Mouse (Mus musculus): Measurements from ENCODE around the gene Ndrg4. TPM values are rescaled to one million over a fixed set of nuclear protein-coding genes. Genes with fewer than 3 reads are reported as not detected.
A peak's percentile ranks its signal among the peaks of the same experiment; 100 is the strongest.
"Not testable (repeated sequence)": the region's sequence is repeated elsewhere in the genome, so short reads cannot be mapped to it uniquely, and the experiment has no call there.

Gene Ndrg4
- polyA plus RNA-seq, 1 experiment from 2014 or later, result 14.0 TPM

- Histone ChIP-seq H3K9ac (replicated peaks) (no peak overlapping the region), H3K4me3 (replicated peaks) (no peak overlapping the region), H3K4me2 (no peak overlapping the region), H3K4me1 (replicated peaks) (0 out of 2 replicates have a peak, but pooled peaks cover 4% of the 10 kb centered on the region), H3K9me3 (no peaks in the 10 kb centered on the region), H3K27ac (no peak overlapping the region), H3K36me3 (no peaks in the 10 kb centered on the region), H3K27me3 (peaks cover 3% of the 10 kb centered on the region)
- no peak for ATAC-seq (ENCODE audit: insufficient number of reproducible peaks, insufficient read depth, low FRiP score, low TSS enrichment, low read depth)
- 76% methylated on average over 8 of the region's 8 CpGs for WGBS
Measured at GRCm38 (mm10) chr8:95661085-95661484, 15.7 kb upstream of the Ndrg4 start.

GRCm38 (mm10) chr8:95661575-95661974 is 15.2 kb upstream of the Ndrg4 start:
- H3K27ac ChIP-seq, result no peak overlapping the region
- H3K9ac ChIP-seq (replicated peaks), result no peak overlapping the region
- 0 out of 2 replicates have a peak, but pooled peaks cover 3% of the 10 kb centered on the region for H3K4me1 ChIP-seq (replicated peaks)
- WGBS, result 92% methylated on average over 6 of the region's 6 CpGs
- H3K4me2 ChIP-seq, result no peak overlapping the region
- no peak overlapping the region for H3K4me3 ChIP-seq (replicated peaks)
- peaks cover 3% of the 10 kb centered on the region for H3K27me3 ChIP-seq
- H3K9me3 ChIP-seq, result peaks cover 3% of the 10 kb centered on the region; the same call in 1 of the 2 replicates
- no peak for ATAC-seq (ENCODE audit: insufficient number of reproducible peaks, insufficient read depth, low FRiP score, low TSS enrichment, low read depth)
- no peaks in the 10 kb centered on the region for H3K36me3 ChIP-seq

GRCm38 (mm10) chr8:95662885-95663598 is 13.7 kb upstream of the Ndrg4 start:
- Histone ChIP-seq H3K27ac (no peak overlapping the region), H3K4me1 (replicated peaks) (no peaks in the 10 kb centered on the region), H3K36me3 (no peaks in the 10 kb centered on the region), H3K9ac (replicated peaks) (no peak overlapping the region), H3K9me3 (peaks cover 6% of the 10 kb centered on the region; the same call in 1 of the 2 replicates), H3K4me3 (replicated peaks) (no peak overlapping the region), H3K27me3 (peaks cover 2% of the 10 kb centered on the region), H3K4me2 (no peak overlapping the region)
- no peak for ATAC-seq (ENCODE audit: insufficient number of reproducible peaks, insufficient read depth, low FRiP score, low TSS enrichment, low read depth)
- 74% methylated on average over 7 of the region's 7 CpGs for WGBS

GRCm38 (mm10) chr8:95663599-95663949 is 13.2 kb upstream of the Ndrg4 start:
- no peak overlapping the region for H3K27ac ChIP-seq
- H3K4me1 ChIP-seq (replicated peaks), result no peaks in the 10 kb centered on the region
- 61% methylated on average over 4 of the region's 4 CpGs for WGBS
- H3K27me3 ChIP-seq, result no peaks in the 10 kb centered on the region; the same call in 1 of the 2 replicates
- H3K9me3 ChIP-seq, result peaks cover 6% of the 10 kb centered on the region; the same call in 1 of the 2 replicates
- no peak for ATAC-seq (ENCODE audit: insufficient number of reproducible peaks, insufficient read depth, low FRiP score, low TSS enrichment, low read depth)
- no peak overlapping the region for H3K4me2 ChIP-seq
- H3K4me3 ChIP-seq (replicated peaks), result no peak overlapping the region
- no peaks in the 10 kb centered on the region for H3K36me3 ChIP-seq
- H3K9ac ChIP-seq (replicated peaks), result no peak overlapping the region

- not testable (repeated sequence) for H3K9me3 ChIP-seq; H3K9ac ChIP-seq (replicated peaks); H3K36me3 ChIP-seq; H3K4me2 ChIP-seq; ATAC-seq (ENCODE audit: insufficient number of reproducible peaks, insufficient read depth, low FRiP score, low TSS enrichment, low read depth); H3K27ac ChIP-seq; H3K27me3 ChIP-seq; H3K4me1 ChIP-seq (replicated peaks); H3K4me3 ChIP-seq (replicated peaks)
- WGBS, result 92% methylated on average over 11 of the region's 11 CpGs
Measured at GRCm38 (mm10) chr8:95665813-95666452, 10.8 kb upstream of the Ndrg4 start.

- no peak for ATAC-seq (ENCODE audit: insufficient number of reproducible peaks, insufficient read depth, low FRiP score, low TSS enrichment, low read depth)
- H3K4me1 ChIP-seq (replicated peaks), result no peaks in the 10 kb centered on the region
- no peak overlapping the region for H3K9ac ChIP-seq (replicated peaks)
- no peak overlapping the region for H3K27ac ChIP-seq
- H3K36me3 ChIP-seq, result no peaks in the 10 kb centered on the region
- H3K4me2 ChIP-seq, result no peak overlapping the region
- H3K27me3 ChIP-seq, result peaks cover 18% of the 10 kb centered on the region
- WGBS, result 55% methylated on average over 8 of the region's 8 CpGs
- peaks cover 6% of the 10 kb centered on the region; the same call in 1 of the 2 replicates for H3K9me3 ChIP-seq
- no peak overlapping the region for H3K4me3 ChIP-seq (replicated peaks)
Measured at GRCm38 (mm10) chr8:95668163-95668958, 8.4 kb upstream of the Ndrg4 start.

- no peaks in the 10 kb centered on the region for H3K36me3 ChIP-seq
- no peak overlapping the region for H3K9ac ChIP-seq (replicated peaks)
- no peaks in the 10 kb centered on the region for H3K4me1 ChIP-seq (replicated peaks)
- H3K4me2 ChIP-seq, result no peak overlapping the region
- no peak for ATAC-seq (ENCODE audit: insufficient number of reproducible peaks, insufficient read depth, low FRiP score, low TSS enrichment, low read depth)
- peaks cover 6% of the 10 kb centered on the region; the same call in 1 of the 2 replicates for H3K9me3 ChIP-seq
- WGBS, result 86% methylated on average over 2 of the region's 2 CpGs
- H3K27me3 ChIP-seq, result peaks cover 34% of the 10 kb centered on the region
- H3K4me3 ChIP-seq (replicated peaks), result no peak overlapping the region
- no peak overlapping the region for H3K27ac ChIP-seq
Measured at GRCm38 (mm10) chr8:95669967-95670366, 6.8 kb upstream of the Ndrg4 start.

- peaks cover under 1% of the 10 kb centered on the region; the same call in 1 of the 2 replicates for H3K9me3 ChIP-seq
- no peak overlapping the region for H3K4me3 ChIP-seq (replicated peaks)
- peaks cover 53% of the 10 kb centered on the region for H3K27me3 ChIP-seq
- H3K36me3 ChIP-seq, result no peaks in the 10 kb centered on the region
- H3K9ac ChIP-seq (replicated peaks), result no peak overlapping the region
- ATAC-seq (ENCODE audit: insufficient number of reproducible peaks, insufficient read depth, low FRiP score, low TSS enrichment, low read depth), result no peak
- no peak overlapping the region for H3K4me2 ChIP-seq
- 86% methylated on average over 6 of the region's 6 CpGs for WGBS
- H3K27ac ChIP-seq, result no peak overlapping the region
- no peaks in the 10 kb centered on the region for H3K4me1 ChIP-seq (replicated peaks)
Measured at GRCm38 (mm10) chr8:95671861-95672260, 4.9 kb upstream of the Ndrg4 start.

- Histone ChIP-seq H3K36me3 (no peaks in the 10 kb centered on the region), H3K9ac (replicated peaks) (no peak overlapping the region), H3K9me3 (no peaks in the 10 kb centered on the region), H3K4me3 (replicated peaks) (no peak overlapping the region), H3K4me1 (replicated peaks) (peaks cover 4% of the 10 kb centered on the region; the same call in 1 of the 2 replicates), H3K27me3 (peaks cover 62% of the 10 kb centered on the region), H3K27ac (no peak overlapping the region), H3K4me2 (no peak overlapping the region)
- WGBS, result 73% methylated on average over 5 of the region's 5 CpGs
- ATAC-seq (ENCODE audit: insufficient number of reproducible peaks, insufficient read depth, low FRiP score, low TSS enrichment, low read depth), result no peak
Measured at GRCm38 (mm10) chr8:95672811-95673210, 4.0 kb upstream of the Ndrg4 start.

- no peaks in the 10 kb centered on the region for H3K9me3 ChIP-seq
- peak overlapping the region; percentile 99 for H3K4me2 ChIP-seq
- WGBS, result 2% methylated on average over 45 of the region's 48 CpGs
- no peak overlapping the region for H3K27ac ChIP-seq
- no peaks in the 10 kb centered on the region for H3K36me3 ChIP-seq
- peaks cover 14% of the 10 kb centered on the region for H3K4me1 ChIP-seq (replicated peaks)
- H3K9ac ChIP-seq (replicated peaks), result peak overlapping the region; percentile 65
- peaks cover 94% of the 10 kb centered on the region for H3K27me3 ChIP-seq
- peak overlapping the region; percentile 61 for H3K4me3 ChIP-seq (replicated peaks)
- no peak for ATAC-seq (ENCODE audit: insufficient number of reproducible peaks, insufficient read depth, low FRiP score, low TSS enrichment, low read depth)
Measured at GRCm38 (mm10) chr8:95677591-95678023, 827 bp downstream of the Ndrg4 start.

- H3K9me3 ChIP-seq, result no peaks in the 10 kb centered on the region
- WGBS, result under 1% methylated on average over 65 of the region's 70 CpGs
- H3K27ac ChIP-seq, result no peak overlapping the region
- peaks cover 14% of the 10 kb centered on the region for H3K4me1 ChIP-seq (replicated peaks)
- peak overlapping the region; percentile 99 for H3K4me2 ChIP-seq
- no peak; the same call in 1 of the 2 replicates for ATAC-seq (ENCODE audit: insufficient number of reproducible peaks, insufficient read depth, low FRiP score, low TSS enrichment, low read depth)
- H3K27me3 ChIP-seq, result peaks cover 89% of the 10 kb centered on the region
- H3K9ac ChIP-seq (replicated peaks), result peak overlapping the region; percentile 65
- H3K4me3 ChIP-seq (replicated peaks), result peak overlapping the region; percentile 61
- no peaks in the 10 kb centered on the region for H3K36me3 ChIP-seq
Measured at GRCm38 (mm10) chr8:95678024-95678611, 1.3 kb downstream of the Ndrg4 start.

All from limb, embryonic 12.5 days (tissue).